Mouse (Mus musculus): Measurements from ENCODE around the gene Mrfap1.

The Mrfap1 gene

GRCm38 (mm10) chr5:36779512-36779911, 17.1 kb downstream of the Mrfap1 start:
- DNase-seq = no peak

GRCm38 (mm10) chr5:36778901-36779300, 17.7 kb downstream of the Mrfap1 start:
- DNase-seq = no peak

- no peak for DNase-seq
These were observed 19.4 kb downstream of the Mrfap1 start for GRCm38 (mm10) chr5:36777186-36777585.

- no peak for DNase-seq
These were observed 20.5 kb downstream of the Mrfap1 start for GRCm38 (mm10) chr5:36776021-36776575.

- no peak for DNase-seq
These were observed 21.3 kb downstream of the Mrfap1 start for GRCm38 (mm10) chr5:36775317-36775716.

GRCm38 (mm10) chr5:36772586-36772985, 24.0 kb downstream of the Mrfap1 start:
- no peak for DNase-seq

- DNase-seq = no peak
These were observed 27.0 kb downstream of the Mrfap1 start for GRCm38 (mm10) chr5:36769603-36770002.

GRCm38 (mm10) chr5:36766958-36767703, 29.4 kb downstream of the Mrfap1 start:
- DNase-seq = no peak

- no peak for DNase-seq
These were observed 36.7 kb downstream of the Mrfap1 start for GRCm38 (mm10) chr5:36759848-36760247.

GRCm38 (mm10) chr5:36757033-36757432, 39.5 kb downstream of the Mrfap1 start:
- DNase-seq = no peak

GRCm38 (mm10) chr5:36750119-36751078, 46.2 kb downstream of the Mrfap1 start:
- DNase-seq = no peak

GRCm38 (mm10) chr5:36748536-36749061, 48.0 kb downstream of the Mrfap1 start, which contains the start of gene Bloc1s4:
TSS of gene Bloc1s4 (minus strand) at chr5:36748650.
- peak; percentile 97 for DNase-seq

GRCm38 (mm10) chr5:36747794-36748535, 48.6 kb downstream of the Mrfap1 start:
- DNase-seq = no peak

GRCm38 (mm10) chr5:36747071-36747470, 49.5 kb downstream of the Mrfap1 start:
- DNase-seq = no peak
